Mouse (Mus musculus) intestine, postnatal 0 days (tissue): ENCODE data around the gene Syne1. TPM values are rescaled to one million over a fixed set of nuclear protein-coding genes. Genes with fewer than 3 reads are reported as not detected.

Source experiments
- ATAC-seq: fragments of 200-750 bp; cut with Nextera tagmentation; 2 replicates; pipeline ENCODE4 v1.8.0; 2017; ENCODE audit warnings: mild to moderate bottlenecking, moderate TSS enrichment, moderate library complexity
- H3K27ac ChIP-seq: fragments of 300-500 bp; sonication (generic); 2 replicates; pipeline ENCODE4 v1.5.1; 2014; ENCODE audit warnings: mild to moderate bottlenecking, low read depth, low read length, moderate library complexity
- H3K27me3 ChIP-seq: fragments of 300-500 bp; sonication (generic); replicated peaks from 2 replicates; pipeline ENCODE4 v1.6.1; 2014; ENCODE audit warnings: low read length, mixed read lengths; ENCODE audit not compliant: control insufficient read depth, insufficient read depth
- H3K36me3 ChIP-seq: fragments of 300-500 bp; sonication (generic); 2 replicates; pipeline ENCODE4 v1.6.1; 2014; ENCODE audit warnings: mild to moderate bottlenecking, moderate library complexity; ENCODE audit not compliant: control insufficient read depth, insufficient read depth
- H3K4me1 ChIP-seq: fragments of 300-500 bp; sonication (generic); replicated peaks from 2 replicates; pipeline ENCODE4 v1.6.1; 2014; ENCODE audit warnings: antibody characterized with exemption, low read length, mixed read lengths; ENCODE audit not compliant: control insufficient read depth, insufficient read depth
- H3K4me2 ChIP-seq: fragments of 300-500 bp; sonication (generic); replicated peaks from 2 replicates; pipeline ENCODE4 v1.6.1; 2014; ENCODE audit warnings: low read depth, mild to moderate bottlenecking, moderate library complexity
- H3K4me3 ChIP-seq: fragments of 300-500 bp; sonication (generic); 2 replicates; pipeline ENCODE4 v1.5.1; 2014; ENCODE audit warnings: low read depth, low read length
- H3K9ac ChIP-seq: fragments of 300-500 bp; sonication (generic); 2 replicates; pipeline ENCODE4 v1.6.1; 2014; ENCODE audit warnings: mild to moderate bottlenecking, low read depth, low read length
- H3K9me3 ChIP-seq: fragments of 300-500 bp; sonication (generic); 2 replicates; pipeline ENCODE4 v1.6.1; 2016; ENCODE audit warnings: mixed run types; ENCODE audit not compliant: control insufficient read depth
- CTCF ChIP-seq: sonication (generic); IDR thresholded peaks from 2 replicates; pipeline ENCODE4 v1.5.1; 2016; ENCODE audit warnings: low read depth, mild to moderate bottlenecking, control low read depth, antibody characterized with exemption, moderate library complexity
- WGBS: fragments of 180-500 bp; shearing (Covaris S2); extraction: QIAGEN DNeasy Blood & Tissue Kit; methylation state at CpG from one replicate; pipeline ENCODE4 v1.1.7; 2014; 5-methylcytosine and 5-hydroxymethylcytosine counted together
- polyA plus RNA-seq: library from polyadenylated mRNA; unstranded; fragments of >200 nt; fragmentation: Nextera tagmentation; extraction: Ambion mirVana; gene quantifications from 2 replicates; pipeline ENCODE4 v1.2.1, GENCODE M21; 2015

Syne1 gene
- polyA plus RNA-seq, 1 experiment from 2014 or later = 4.3 TPM

DNA sequence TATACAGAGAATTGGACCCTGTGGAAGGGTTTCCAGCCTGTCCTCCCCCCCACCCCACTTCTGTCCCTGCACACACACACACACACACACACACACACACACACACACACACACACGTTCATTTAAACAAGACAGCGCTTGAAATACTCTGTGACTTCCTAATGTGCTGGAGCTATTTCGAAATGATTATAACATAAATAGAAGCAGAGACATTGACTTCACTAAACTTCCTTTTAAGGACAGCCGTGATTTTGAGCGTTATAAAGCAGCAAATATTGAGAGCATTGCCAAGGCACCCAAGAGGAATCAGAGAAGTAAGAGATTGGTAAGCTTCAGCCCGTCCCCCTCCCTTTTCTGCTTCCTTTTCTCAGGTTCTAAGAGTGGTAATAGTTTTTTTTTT is 263.0 kb downstream of the Syne1 start:
- H3K4me2 ChIP-seq = peak overlapping the region; percentile 47
- no peak overlapping the region for H3K9ac ChIP-seq
- H3K9me3 ChIP-seq = no peaks in the 10 kb centered on the region
- no peaks in the 10 kb centered on the region for H3K4me1 ChIP-seq
- H3K4me3 ChIP-seq = peak overlapping the region; percentile 28
- TF ChIP-seq CTCF = no peak
- no peak for ATAC-seq
- H3K27ac ChIP-seq = no peak overlapping the region
- no peaks in the 10 kb centered on the region for H3K27me3 ChIP-seq
- no peaks in the 10 kb centered on the region for H3K36me3 ChIP-seq
- 48% methylated on average over 6 of the region's 6 CpGs for WGBS

DNA sequence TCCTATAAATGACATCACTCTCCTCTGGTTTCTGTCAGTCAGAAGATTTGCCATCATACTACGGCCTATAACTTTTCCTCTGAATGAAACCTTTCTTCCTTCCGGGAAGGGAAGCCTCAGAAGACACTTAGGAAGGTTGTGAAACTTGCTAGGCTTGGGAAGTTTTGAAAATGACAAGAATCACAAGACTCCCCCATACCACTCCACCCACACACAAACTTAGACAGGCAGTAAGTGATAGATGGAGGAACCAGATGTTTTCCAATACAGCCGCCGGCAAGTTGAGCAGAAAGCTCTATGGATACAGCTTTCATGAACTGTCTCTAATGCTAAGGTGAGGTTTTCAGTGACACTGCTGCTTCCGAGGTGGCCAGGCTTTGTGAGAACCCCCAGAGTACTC is 275.5 kb downstream of the Syne1 start:
- WGBS = 86% methylated on average over 5 of the region's 5 CpGs
- no peaks in the 10 kb centered on the region for H3K36me3 ChIP-seq
- H3K27ac ChIP-seq = no peak overlapping the region
- H3K9me3 ChIP-seq = no peaks in the 10 kb centered on the region
- no peaks in the 10 kb centered on the region for H3K4me1 ChIP-seq
- no peaks in the 10 kb centered on the region for H3K27me3 ChIP-seq
- ATAC-seq = no peak
- no peak overlapping the region for H3K4me2 ChIP-seq
- no peak overlapping the region for H3K4me3 ChIP-seq
- no peak overlapping the region for H3K9ac ChIP-seq
- TF ChIP-seq CTCF = no peak

DNA sequence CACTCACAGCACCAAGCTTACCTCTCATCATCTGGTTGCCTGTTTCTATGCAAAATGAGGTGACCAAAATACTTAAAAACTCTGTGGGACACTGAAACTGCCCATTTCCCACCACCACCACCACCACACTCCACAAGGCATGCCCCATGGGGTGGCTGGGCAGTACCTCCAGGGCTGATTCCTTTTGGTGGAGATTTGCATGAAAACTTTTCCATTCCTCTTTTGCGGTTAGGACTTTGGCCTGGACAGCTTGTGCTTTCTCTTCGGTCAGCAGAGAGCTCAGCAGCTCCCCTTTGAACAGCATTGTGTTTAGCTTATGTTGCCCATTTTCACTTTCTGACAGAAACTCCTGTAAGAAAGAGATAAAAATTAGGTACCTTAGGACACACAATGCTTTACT is 280.6 kb downstream of the Syne1 start:
- Histone ChIP-seq H3K4me1 (no peaks in the 10 kb centered on the region), H3K27me3 (no peaks in the 10 kb centered on the region), H3K36me3 (no peaks in the 10 kb centered on the region), H3K9me3 (no peaks in the 10 kb centered on the region), H3K4me2 (no peak overlapping the region), H3K4me3 (no peak overlapping the region), H3K27ac (no peak overlapping the region), H3K9ac (no peak overlapping the region)
- 82% methylated on average over 2 of the region's 2 CpGs for WGBS
- no peak for TF ChIP-seq CTCF
- ATAC-seq = no peak

DNA sequence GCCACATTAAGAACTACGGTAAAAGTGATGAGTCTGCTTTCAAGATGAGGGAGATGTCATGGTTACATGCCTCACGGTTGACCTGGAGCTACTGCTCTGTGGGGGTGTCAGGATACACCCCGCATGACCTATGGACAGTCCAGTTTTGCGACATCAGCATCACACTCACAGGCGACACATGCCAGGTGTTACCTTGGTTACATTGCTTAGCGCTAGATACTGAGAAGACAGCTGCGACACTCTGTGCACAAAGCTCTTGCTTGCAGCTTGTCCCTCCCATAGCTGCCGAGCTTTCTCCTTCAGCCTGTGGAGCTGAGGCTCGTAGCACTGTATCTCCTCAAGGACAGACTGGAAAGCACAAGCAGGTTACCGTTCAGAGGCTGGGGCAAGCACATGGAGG is 286.9 kb downstream of the Syne1 start:
- H3K9ac ChIP-seq = no peak overlapping the region
- peaks cover 1% of the 10 kb centered on the region; the same call in 1 of the 2 replicates for H3K36me3 ChIP-seq
- 0 out of 2 replicates have a peak, but pooled peaks have one; percentile 45 for ATAC-seq
- no peaks in the 10 kb centered on the region for H3K4me1 ChIP-seq
- H3K4me3 ChIP-seq = no peak overlapping the region
- H3K4me2 ChIP-seq = no peak overlapping the region
- no peaks in the 10 kb centered on the region for H3K27me3 ChIP-seq
- no peaks in the 10 kb centered on the region for H3K9me3 ChIP-seq
- TF ChIP-seq CTCF = no peak
- no peak overlapping the region for H3K27ac ChIP-seq
- WGBS = 60% methylated on average over 10 of the region's 10 CpGs

DNA sequence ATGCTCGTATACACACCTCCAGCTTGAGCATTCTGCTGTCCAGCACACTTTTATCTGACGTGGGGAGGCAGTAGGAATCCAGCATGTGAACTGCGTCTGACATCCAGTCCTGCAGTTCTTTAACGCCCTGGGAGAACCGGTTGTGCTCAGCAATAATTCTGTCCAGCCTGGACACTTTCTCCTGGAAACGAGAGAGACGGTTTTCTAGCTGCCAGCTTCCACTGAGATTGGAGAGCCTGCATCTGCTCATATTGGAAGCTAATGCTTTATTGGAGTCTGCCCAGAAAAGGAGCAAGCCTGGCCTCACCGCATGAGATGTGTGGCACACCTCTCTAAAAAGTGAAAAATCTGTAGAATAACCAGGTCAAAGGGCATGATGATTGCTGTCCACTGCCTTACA is 288.6 kb downstream of the Syne1 start:
- Histone ChIP-seq H3K36me3 (peaks cover 14% of the 10 kb centered on the region), H3K9me3 (no peaks in the 10 kb centered on the region), H3K4me2 (no peak overlapping the region), H3K4me1 (no peaks in the 10 kb centered on the region), H3K4me3 (no peak overlapping the region), H3K27me3 (no peaks in the 10 kb centered on the region), H3K9ac (no peak overlapping the region), H3K27ac (no peak overlapping the region)
- 44% methylated on average over 8 of the region's 8 CpGs for WGBS
- no peak for ATAC-seq
- no peak for TF ChIP-seq CTCF

DNA sequence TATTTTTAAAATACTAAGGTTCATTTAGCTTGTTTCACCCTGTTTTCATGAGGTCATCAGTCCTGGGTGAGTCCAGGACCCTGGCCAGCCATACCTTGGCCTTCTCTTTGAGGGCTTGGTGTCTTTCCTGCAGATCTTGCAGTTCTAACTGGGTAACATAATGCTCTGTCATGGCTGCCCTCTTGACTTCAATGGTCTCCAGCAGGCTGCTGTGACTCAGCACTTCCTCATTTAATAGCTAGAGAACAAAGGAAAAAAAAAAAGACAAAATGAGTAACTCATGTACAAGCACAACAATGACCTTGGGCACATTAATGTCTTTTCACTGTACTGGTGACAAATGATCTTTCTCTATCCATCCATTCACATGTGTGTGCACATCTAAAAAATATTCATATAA is 294.6 kb downstream of the Syne1 start:
- no peak overlapping the region for H3K4me3 ChIP-seq
- no peak overlapping the region for H3K9ac ChIP-seq
- no peaks in the 10 kb centered on the region for H3K27me3 ChIP-seq
- H3K27ac ChIP-seq = no peak overlapping the region
- H3K9me3 ChIP-seq = no peaks in the 10 kb centered on the region
- H3K4me1 ChIP-seq = no peaks in the 10 kb centered on the region
- TF ChIP-seq CTCF = no peak
- H3K4me2 ChIP-seq = no peak overlapping the region
- peaks cover 23% of the 10 kb centered on the region for H3K36me3 ChIP-seq
- no peak for ATAC-seq

DNA sequence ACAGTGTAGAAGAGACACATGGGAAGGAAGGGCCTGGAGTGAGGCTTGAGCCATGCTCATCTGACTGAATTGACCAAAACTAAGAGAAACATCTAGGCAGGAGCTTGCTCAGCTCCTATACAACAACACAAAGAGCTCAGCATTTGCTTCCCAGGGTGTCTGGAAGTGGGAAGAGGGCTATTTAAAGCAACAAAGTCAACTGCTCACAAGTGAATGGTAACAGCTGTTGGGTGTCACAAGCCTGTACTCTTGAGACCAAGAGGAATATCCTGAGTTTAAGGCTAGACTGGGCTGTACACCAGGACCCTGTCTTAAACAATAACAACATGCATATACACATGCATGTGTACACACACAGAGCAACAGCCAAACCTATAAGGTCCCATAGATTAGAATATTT is 297.5 kb downstream of the Syne1 start:
- TF ChIP-seq CTCF = no peak
- Histone ChIP-seq H3K27me3 (no peaks in the 10 kb centered on the region), H3K4me2 (no peak overlapping the region), H3K4me1 (no peaks in the 10 kb centered on the region), H3K27ac (no peak overlapping the region), H3K9ac (no peak overlapping the region), H3K4me3 (no peak overlapping the region), H3K36me3 (peaks cover 17% of the 10 kb centered on the region), H3K9me3 (no peaks in the 10 kb centered on the region)
- ATAC-seq = no peak
